Mouse (Mus musculus): ENCODE measurements around the gene As3mt. TPM values are rescaled to one million over a fixed set of nuclear protein-coding genes. Genes with fewer than 3 reads are reported as not detected.
"Not testable (repeated sequence)": the region's sequence is repeated elsewhere in the genome, so short reads cannot be mapped to it uniquely, and the experiment has no call there.

The As3mt gene
- polyA plus RNA-seq, 1 experiment from 2014 or later: 19.4 TPM

- Histone ChIP-seq H3K9me3 (ENCODE audit: control insufficient read depth, low read length) (no peaks in the 10 kb centered on the region), H3K9ac (ENCODE audit: low read depth, low read length) (no peak overlapping the region), H3K4me3 (ENCODE audit: low read depth, low read length) (no peak overlapping the region), H3K27ac (replicated peaks; ENCODE audit: low read depth, low read length) (no peak overlapping the region), H3K4me1 (ENCODE audit: control insufficient read depth, insufficient read depth, low read length) (no peaks in the 10 kb centered on the region), H3K27me3 (replicated peaks; ENCODE audit: control insufficient read depth, insufficient read depth, low read length) (no peaks in the 10 kb centered on the region), H3K36me3 (ENCODE audit: control insufficient read depth, insufficient read depth, low read length) (peaks cover 8% of the 10 kb centered on the region; the same call in 1 of the 2 replicates), H3K4me2 (ENCODE audit: low read depth, low read length) (no peak overlapping the region)
- WGBS: 72% methylated on average over 3 of the region's 3 CpGs
- DNase-seq (ENCODE audit: low spot score) (no peak), ATAC-seq (ENCODE audit: low read depth) (no peak)
These were observed 21.7 kb downstream of the As3mt start for GRCm38 (mm10) chr19:46728909-46729308.

- Histone ChIP-seq H3K4me2 (ENCODE audit: low read depth, low read length) (no peak overlapping the region), H3K9me3 (ENCODE audit: control insufficient read depth, low read length) (no peaks in the 10 kb centered on the region), H3K9ac (ENCODE audit: low read depth, low read length) (no peak overlapping the region), H3K27ac (replicated peaks; ENCODE audit: low read depth, low read length) (no peak overlapping the region), H3K27me3 (replicated peaks; ENCODE audit: control insufficient read depth, insufficient read depth, low read length) (no peaks in the 10 kb centered on the region), H3K4me1 (ENCODE audit: control insufficient read depth, insufficient read depth, low read length) (no peaks in the 10 kb centered on the region), H3K36me3 (ENCODE audit: control insufficient read depth, insufficient read depth, low read length) (peaks cover 2% of the 10 kb centered on the region; the same call in 1 of the 2 replicates), H3K4me3 (ENCODE audit: low read depth, low read length) (no peak overlapping the region)
- WGBS: 90% methylated on average over 10 of the region's 10 CpGs
- DNase-seq (ENCODE audit: low spot score): no peak
- ATAC-seq (ENCODE audit: low read depth): no peak
These were observed 24.1 kb downstream of the As3mt start for GRCm38 (mm10) chr19:46731351-46731750.

GRCm38 (mm10) chr19:46732673-46733072 is 25.4 kb downstream of the As3mt start:
- H3K9ac ChIP-seq (ENCODE audit: low read depth, low read length); DNase-seq (ENCODE audit: low spot score); ATAC-seq (ENCODE audit: low read depth); H3K4me3 ChIP-seq (ENCODE audit: low read depth, low read length); H3K4me1 ChIP-seq (ENCODE audit: control insufficient read depth, insufficient read depth, low read length); H3K9me3 ChIP-seq (ENCODE audit: control insufficient read depth, low read length); H3K27ac ChIP-seq (replicated peaks; ENCODE audit: low read depth, low read length); H3K27me3 ChIP-seq (replicated peaks; ENCODE audit: control insufficient read depth, insufficient read depth, low read length); H3K4me2 ChIP-seq (ENCODE audit: low read depth, low read length); H3K36me3 ChIP-seq (ENCODE audit: control insufficient read depth, insufficient read depth, low read length): not testable (repeated sequence)
- 91% methylated on average over 5 of the region's 5 CpGs for WGBS

DNA sequence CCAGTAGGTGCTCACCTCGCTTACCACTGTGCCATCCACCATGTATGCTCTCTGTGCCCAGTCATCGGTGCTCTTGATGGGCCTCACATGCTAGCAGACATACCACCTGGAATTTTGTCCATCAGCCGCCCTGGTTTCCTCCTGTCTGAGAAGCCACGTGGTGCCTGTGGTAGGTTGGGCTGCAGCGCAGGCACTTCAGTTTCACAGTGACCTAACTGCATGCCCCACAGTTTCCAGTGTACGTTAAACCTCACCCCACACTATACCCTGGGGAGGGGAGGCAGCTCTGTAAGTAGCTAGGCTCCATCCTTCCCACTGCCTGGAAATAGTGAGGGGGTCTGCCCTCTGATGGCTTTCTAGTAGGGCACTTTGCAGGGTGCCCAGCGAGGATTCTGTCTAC is 26.4 kb downstream of the As3mt start:
- H3K4me2 ChIP-seq (ENCODE audit: low read depth, low read length): no peak overlapping the region
- no peak overlapping the region for H3K4me3 ChIP-seq (ENCODE audit: low read depth, low read length)
- no peak overlapping the region for H3K9ac ChIP-seq (ENCODE audit: low read depth, low read length)
- no peaks in the 10 kb centered on the region for H3K36me3 ChIP-seq (ENCODE audit: control insufficient read depth, insufficient read depth, low read length)
- DNase-seq (ENCODE audit: low spot score) (no peak), ATAC-seq (ENCODE audit: low read depth) (no peak)
- H3K27me3 ChIP-seq (replicated peaks; ENCODE audit: control insufficient read depth, insufficient read depth, low read length): no peaks in the 10 kb centered on the region
- no peaks in the 10 kb centered on the region for H3K9me3 ChIP-seq (ENCODE audit: control insufficient read depth, low read length)
- H3K4me1 ChIP-seq (ENCODE audit: control insufficient read depth, insufficient read depth, low read length): no peaks in the 10 kb centered on the region
- no peak overlapping the region for H3K27ac ChIP-seq (replicated peaks; ENCODE audit: low read depth, low read length)
- 83% methylated on average over 7 of the region's 7 CpGs for WGBS

GRCm38 (mm10) chr19:46735241-46735640 is 28.0 kb downstream of the As3mt start:
- ATAC-seq (ENCODE audit: low read depth) (no peak), DNase-seq (ENCODE audit: low spot score) (no peak)
- WGBS: 53% methylated on average over 5 of the region's 5 CpGs
- Histone ChIP-seq H3K27ac (replicated peaks; ENCODE audit: low read depth, low read length) (no peak overlapping the region), H3K4me1 (ENCODE audit: control insufficient read depth, insufficient read depth, low read length) (no peaks in the 10 kb centered on the region), H3K9ac (ENCODE audit: low read depth, low read length) (no peak overlapping the region), H3K4me2 (ENCODE audit: low read depth, low read length) (no peak overlapping the region), H3K27me3 (replicated peaks; ENCODE audit: control insufficient read depth, insufficient read depth, low read length) (no peaks in the 10 kb centered on the region), H3K36me3 (ENCODE audit: control insufficient read depth, insufficient read depth, low read length) (no peaks in the 10 kb centered on the region), H3K4me3 (ENCODE audit: low read depth, low read length) (no peak overlapping the region), H3K9me3 (ENCODE audit: control insufficient read depth, low read length) (no peaks in the 10 kb centered on the region)

- no peak overlapping the region for H3K4me2 ChIP-seq (ENCODE audit: low read depth, low read length)
- no peaks in the 10 kb centered on the region for H3K36me3 ChIP-seq (ENCODE audit: control insufficient read depth, insufficient read depth, low read length)
- no peak overlapping the region for H3K27ac ChIP-seq (replicated peaks; ENCODE audit: low read depth, low read length)
- H3K9ac ChIP-seq (ENCODE audit: low read depth, low read length): no peak overlapping the region
- H3K4me1 ChIP-seq (ENCODE audit: control insufficient read depth, insufficient read depth, low read length): no peaks in the 10 kb centered on the region
- no peak for ATAC-seq (ENCODE audit: low read depth)
- no peaks in the 10 kb centered on the region for H3K9me3 ChIP-seq (ENCODE audit: control insufficient read depth, low read length)
- no peaks in the 10 kb centered on the region for H3K27me3 ChIP-seq (replicated peaks; ENCODE audit: control insufficient read depth, insufficient read depth, low read length)
- 79% methylated on average over 7 of the region's 7 CpGs for WGBS
- no peak for DNase-seq (ENCODE audit: low spot score)
- H3K4me3 ChIP-seq (ENCODE audit: low read depth, low read length): no peak overlapping the region
These were observed 29.8 kb downstream of the As3mt start for GRCm38 (mm10) chr19:46737106-46737505.

- no peak for ATAC-seq (ENCODE audit: low read depth)
- H3K9ac ChIP-seq (ENCODE audit: low read depth, low read length): no peak overlapping the region
- no peak overlapping the region for H3K4me3 ChIP-seq (ENCODE audit: low read depth, low read length)
- no peaks in the 10 kb centered on the region for H3K4me1 ChIP-seq (ENCODE audit: control insufficient read depth, insufficient read depth, low read length)
- H3K27ac ChIP-seq (replicated peaks; ENCODE audit: low read depth, low read length): no peak overlapping the region
- H3K9me3 ChIP-seq (ENCODE audit: control insufficient read depth, low read length): no peaks in the 10 kb centered on the region
- H3K27me3 ChIP-seq (replicated peaks; ENCODE audit: control insufficient read depth, insufficient read depth, low read length): no peaks in the 10 kb centered on the region
- WGBS: 55% methylated on average over 7 of the region's 7 CpGs
- peak; percentile 77 for DNase-seq (ENCODE audit: low spot score)
- no peak overlapping the region for H3K4me2 ChIP-seq (ENCODE audit: low read depth, low read length)
- H3K36me3 ChIP-seq (ENCODE audit: control insufficient read depth, insufficient read depth, low read length): no peaks in the 10 kb centered on the region
These were observed 33.2 kb downstream of the As3mt start for GRCm38 (mm10) chr19:46740341-46741008.

DNA sequence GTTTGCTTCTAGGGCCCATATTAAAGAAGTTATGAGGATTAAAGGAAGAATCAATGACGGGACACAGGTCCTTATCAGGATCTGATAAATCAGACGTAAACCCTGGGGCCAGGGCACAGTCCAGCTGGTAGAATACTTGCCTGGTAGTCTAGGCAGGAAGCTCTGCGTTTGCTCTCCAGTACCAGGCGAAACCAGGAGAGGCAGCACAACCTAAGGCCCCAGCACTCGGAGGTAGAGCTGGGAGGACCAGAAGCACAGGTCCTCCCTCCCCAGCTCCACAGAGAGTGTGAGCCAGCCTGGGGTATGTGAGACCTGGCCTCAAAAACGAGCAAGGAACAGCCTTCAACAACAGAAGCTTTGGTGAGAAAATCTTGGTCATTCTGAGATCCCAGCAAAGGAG is 34.3 kb downstream of the As3mt start:
- no peaks in the 10 kb centered on the region for H3K36me3 ChIP-seq (ENCODE audit: control insufficient read depth, insufficient read depth, low read length)
- 48% methylated on average over 6 of the region's 6 CpGs for WGBS
- H3K27me3 ChIP-seq (replicated peaks; ENCODE audit: control insufficient read depth, insufficient read depth, low read length): no peaks in the 10 kb centered on the region
- DNase-seq (ENCODE audit: low spot score) (no peak), ATAC-seq (ENCODE audit: low read depth) (no peak)
- no peak overlapping the region for H3K27ac ChIP-seq (replicated peaks; ENCODE audit: low read depth, low read length)
- no peak overlapping the region for H3K4me2 ChIP-seq (ENCODE audit: low read depth, low read length)
- H3K4me3 ChIP-seq (ENCODE audit: low read depth, low read length): no peak overlapping the region
- no peak overlapping the region for H3K9ac ChIP-seq (ENCODE audit: low read depth, low read length)
- H3K4me1 ChIP-seq (ENCODE audit: control insufficient read depth, insufficient read depth, low read length): no peaks in the 10 kb centered on the region
- no peaks in the 10 kb centered on the region for H3K9me3 ChIP-seq (ENCODE audit: control insufficient read depth, low read length)

DNA sequence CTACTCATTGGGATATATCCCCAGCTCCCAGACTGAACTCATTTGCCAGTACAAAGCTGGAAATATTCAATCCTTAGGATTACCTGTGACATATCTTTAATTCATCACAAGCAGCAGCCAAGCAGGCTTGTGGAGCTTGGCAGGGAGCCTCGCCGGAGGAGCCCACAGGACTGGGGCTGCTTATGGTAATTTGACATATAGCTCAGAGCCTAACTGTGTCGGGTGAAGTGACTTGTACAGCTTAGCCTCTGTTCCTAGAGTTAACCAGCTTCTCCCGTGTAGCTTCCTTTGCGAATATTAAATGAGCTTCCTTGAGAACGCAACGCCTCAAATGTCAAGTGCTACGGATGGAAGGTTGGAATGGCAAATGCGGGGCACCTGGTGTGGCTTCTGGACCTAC is 37.4 kb downstream of the As3mt start:
- no peak overlapping the region for H3K4me2 ChIP-seq (ENCODE audit: low read depth, low read length)
- DNase-seq (ENCODE audit: low spot score): peak; percentile 14
- H3K36me3 ChIP-seq (ENCODE audit: control insufficient read depth, insufficient read depth, low read length): no peaks in the 10 kb centered on the region
- no peak overlapping the region for H3K9ac ChIP-seq (ENCODE audit: low read depth, low read length)
- H3K27ac ChIP-seq (replicated peaks; ENCODE audit: low read depth, low read length): no peak overlapping the region
- no peaks in the 10 kb centered on the region for H3K9me3 ChIP-seq (ENCODE audit: control insufficient read depth, low read length)
- H3K4me1 ChIP-seq (ENCODE audit: control insufficient read depth, insufficient read depth, low read length): no peaks in the 10 kb centered on the region
- H3K27me3 ChIP-seq (replicated peaks; ENCODE audit: control insufficient read depth, insufficient read depth, low read length): no peaks in the 10 kb centered on the region
- ATAC-seq (ENCODE audit: low read depth): no peak
- WGBS: 68% methylated on average over 9 of the region's 9 CpGs
- no peak overlapping the region for H3K4me3 ChIP-seq (ENCODE audit: low read depth, low read length)
